Mouse (Mus musculus) neutrophil, adult 83 days (primary cell): ENCODE measurements around the gene Ceacam12. TPM values are rescaled to one million over a fixed set of nuclear protein-coding genes. Genes with fewer than 3 reads are reported as not detected.

ENCODE experiments used
- total RNA-seq, 2 experiments: library from RNA; stranded (reverse); gene quantifications; one replicate each; pipeline ENCODE4 v1.2.4; 2023

Gene Ceacam12
- not detected for total RNA-seq

GRCm38 (mm10) chr7:18065629-18066028 is at the start of gene Ceacam12:
TSS of gene Ceacam12 (plus strand) at chr7:18065929.

Other genes starting within 250 kb of the Ceacam12 start
- gene Gm5155, start 194.2 kb upstream of the Ceacam12 start, total RNA-seq, result not detected
- gene Ceacam11, start 93.8 kb upstream of the Ceacam12 start, total RNA-seq, result not detected
- gene Ceacam13, start 56.0 kb upstream of the Ceacam12 start, total RNA-seq, result not detected
- not detected for gene Igfl3, start 110.6 kb downstream of the Ceacam12 start, total RNA-seq
- gene Mill1, start 179.4 kb downstream of the Ceacam12 start, total RNA-seq, result not detected